Mouse (Mus musculus): ENCODE measurements at regions not wholly inside any gene's neighbourhood (a gene's known extent, or its start where the extent isn't known, plus 50 kb on each side); places are given as distances from the start of the nearest gene placed in this dataset.

- 18% methylated on average over 11 of the region's 11 CpGs for WGBS
- H3K4me2 ChIP-seq (ENCODE audit: low read depth, low read length), result peak overlapping the region; percentile 41
- ATAC-seq (ENCODE audit: low read depth), result peak; percentile 85
These were observed 134.6 kb upstream of the Cdkn2b start for GRCm38 (mm10) chr4:89445214-89446155.

DNA sequence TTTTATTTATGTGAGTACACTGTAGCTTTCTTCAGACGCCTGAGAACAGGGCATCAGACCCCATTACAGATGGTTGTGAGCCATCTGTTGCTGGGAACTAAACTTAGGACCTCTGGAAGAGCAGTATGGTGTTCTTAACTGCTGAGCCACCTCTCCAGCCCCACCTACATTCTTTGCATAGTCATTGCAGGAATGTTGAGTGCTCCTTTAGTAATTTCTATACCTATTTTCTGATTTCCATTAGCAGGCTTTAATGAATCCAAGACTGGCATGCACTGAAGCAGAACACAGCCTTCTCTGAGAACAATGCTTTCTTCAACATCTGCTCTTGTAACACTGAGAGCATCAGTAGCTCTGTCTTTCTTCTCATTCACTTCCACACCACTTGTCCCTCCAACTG, 131.7 kb upstream of the Cdkn2b start:
- Histone ChIP-seq H3K9me3 (ENCODE audit: control insufficient read depth, low read length) (no peaks in the 10 kb centered on the region), H3K4me2 (ENCODE audit: low read depth, low read length) (no peak overlapping the region), H3K27ac (ENCODE audit: low read length) (peak overlapping the region; percentile 34; the same call in 1 of the 2 replicates), H3K4me1 (replicated peaks; ENCODE audit: control insufficient read depth, insufficient read depth, low read length) (peaks cover 9% of the 10 kb centered on the region), H3K36me3 (ENCODE audit: control insufficient read depth, insufficient read depth, low read length) (no peaks in the 10 kb centered on the region), H3K4me3 (ENCODE audit: low read length) (no peak overlapping the region), H3K9ac (ENCODE audit: low read length) (no peak overlapping the region), H3K27me3 (ENCODE audit: control insufficient read depth, insufficient read depth, low read depth, low read length) (no peaks in the 10 kb centered on the region)
- 69% methylated on average over 1 of the region's 1 CpGs for WGBS
- no peak for ATAC-seq (ENCODE audit: low read depth)

More at GRCm38 (mm10) chr4:89445214-89446155, 134.6 kb upstream of the Cdkn2b start:
- H3K4me3 ChIP-seq (ENCODE audit: low read length), result no peak overlapping the region
- H3K4me1 ChIP-seq (replicated peaks; ENCODE audit: control insufficient read depth, insufficient read depth, low read length), result peaks cover 7% of the 10 kb centered on the region
- no peak overlapping the region; the same call in 1 of the 2 replicates for H3K9ac ChIP-seq (ENCODE audit: low read length)
- no peaks in the 10 kb centered on the region for H3K36me3 ChIP-seq (ENCODE audit: control insufficient read depth, insufficient read depth, low read length)
- no peaks in the 10 kb centered on the region for H3K27me3 ChIP-seq (ENCODE audit: control insufficient read depth, insufficient read depth, low read depth, low read length)
- no peaks in the 10 kb centered on the region for H3K9me3 ChIP-seq (ENCODE audit: control insufficient read depth, low read length)
- H3K27ac ChIP-seq (ENCODE audit: low read length), result peak overlapping the region; percentile 94

GRCm38 (mm10) chr4:89440821-89441220, 130.0 kb upstream of the Cdkn2b start:
- Histone ChIP-seq H3K4me2 (ENCODE audit: low read depth, low read length) (no peak overlapping the region), H3K4me3 (ENCODE audit: low read length) (no peak overlapping the region), H3K36me3 (ENCODE audit: control insufficient read depth, insufficient read depth, low read length) (no peaks in the 10 kb centered on the region), H3K4me1 (replicated peaks; ENCODE audit: control insufficient read depth, insufficient read depth, low read length) (peaks cover 6% of the 10 kb centered on the region), H3K27me3 (ENCODE audit: control insufficient read depth, insufficient read depth, low read depth, low read length) (no peaks in the 10 kb centered on the region), H3K9ac (ENCODE audit: low read length) (no peak overlapping the region), H3K27ac (ENCODE audit: low read length) (peak overlapping the region; percentile 73), H3K9me3 (ENCODE audit: control insufficient read depth, low read length) (no peaks in the 10 kb centered on the region)
- ATAC-seq (ENCODE audit: low read depth), result no peak
- 46% methylated on average over 3 of the region's 3 CpGs for WGBS

GRCm38 (mm10) chr4:89440326-89440725, 129.5 kb upstream of the Cdkn2b start:
- ATAC-seq (ENCODE audit: low read depth), result no peak
- no peaks in the 10 kb centered on the region for H3K36me3 ChIP-seq (ENCODE audit: control insufficient read depth, insufficient read depth, low read length)
- 53% methylated on average over 4 of the region's 4 CpGs for WGBS
- H3K4me3 ChIP-seq (ENCODE audit: low read length), result no peak overlapping the region
- no peaks in the 10 kb centered on the region for H3K9me3 ChIP-seq (ENCODE audit: control insufficient read depth, low read length)
- no peak overlapping the region for H3K4me2 ChIP-seq (ENCODE audit: low read depth, low read length)
- H3K27ac ChIP-seq (ENCODE audit: low read length), result peak overlapping the region; percentile 49
- H3K9ac ChIP-seq (ENCODE audit: low read length), result no peak overlapping the region
- H3K27me3 ChIP-seq (ENCODE audit: control insufficient read depth, insufficient read depth, low read depth, low read length), result no peaks in the 10 kb centered on the region
- H3K4me1 ChIP-seq (replicated peaks; ENCODE audit: control insufficient read depth, insufficient read depth, low read length), result peaks cover 4% of the 10 kb centered on the region

DNA sequence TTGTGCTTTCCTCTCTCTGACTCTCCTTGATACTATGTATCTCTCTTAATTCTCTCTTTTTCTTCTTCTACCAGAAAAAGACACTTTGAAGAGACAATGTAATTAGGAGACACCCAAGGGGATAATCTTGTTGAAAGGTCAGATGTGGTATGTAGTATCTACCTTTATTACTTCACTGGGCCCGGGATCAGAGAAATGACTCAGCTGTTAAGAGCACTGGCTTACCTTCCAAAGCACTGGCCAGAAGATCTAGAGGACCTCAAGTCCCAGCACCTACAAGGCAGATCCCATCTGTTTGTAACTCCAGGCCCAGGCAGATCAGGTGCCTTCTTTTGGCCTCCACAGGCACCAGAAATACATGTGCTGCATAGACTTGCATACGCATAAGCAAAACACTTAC, 127.8 kb upstream of the Cdkn2b start:
- no peaks in the 10 kb centered on the region for H3K27me3 ChIP-seq (ENCODE audit: control insufficient read depth, insufficient read depth, low read depth, low read length)
- ATAC-seq (ENCODE audit: low read depth), result no peak
- H3K4me3 ChIP-seq (ENCODE audit: low read length), result no peak overlapping the region
- H3K27ac ChIP-seq (ENCODE audit: low read length), result no peak overlapping the region
- H3K36me3 ChIP-seq (ENCODE audit: control insufficient read depth, insufficient read depth, low read length), result no peaks in the 10 kb centered on the region
- 0 out of 2 replicates have a peak, but pooled peaks cover 2% of the 10 kb centered on the region for H3K4me1 ChIP-seq (replicated peaks; ENCODE audit: control insufficient read depth, insufficient read depth, low read length)
- no peaks in the 10 kb centered on the region for H3K9me3 ChIP-seq (ENCODE audit: control insufficient read depth, low read length)
- 89% methylated on average over 2 of the region's 2 CpGs for WGBS
- H3K9ac ChIP-seq (ENCODE audit: low read length), result no peak overlapping the region
- H3K4me2 ChIP-seq (ENCODE audit: low read depth, low read length), result no peak overlapping the region

GRCm38 (mm10) chr4:89436764-89437163, 125.9 kb upstream of the Cdkn2b start:
- no peaks in the 10 kb centered on the region for H3K36me3 ChIP-seq (ENCODE audit: control insufficient read depth, insufficient read depth, low read length)
- H3K4me3 ChIP-seq (ENCODE audit: low read length), result no peak overlapping the region
- ATAC-seq (ENCODE audit: low read depth), result no peak
- H3K9ac ChIP-seq (ENCODE audit: low read length), result no peak overlapping the region
- H3K27ac ChIP-seq (ENCODE audit: low read length), result no peak overlapping the region
- 0 out of 2 replicates have a peak, but pooled peaks cover 2% of the 10 kb centered on the region for H3K4me1 ChIP-seq (replicated peaks; ENCODE audit: control insufficient read depth, insufficient read depth, low read length)
- WGBS, result 73% methylated on average over 3 of the region's 3 CpGs
- no peaks in the 10 kb centered on the region for H3K27me3 ChIP-seq (ENCODE audit: control insufficient read depth, insufficient read depth, low read depth, low read length)
- H3K4me2 ChIP-seq (ENCODE audit: low read depth, low read length), result no peak overlapping the region
- no peaks in the 10 kb centered on the region for H3K9me3 ChIP-seq (ENCODE audit: control insufficient read depth, low read length)

DNA sequence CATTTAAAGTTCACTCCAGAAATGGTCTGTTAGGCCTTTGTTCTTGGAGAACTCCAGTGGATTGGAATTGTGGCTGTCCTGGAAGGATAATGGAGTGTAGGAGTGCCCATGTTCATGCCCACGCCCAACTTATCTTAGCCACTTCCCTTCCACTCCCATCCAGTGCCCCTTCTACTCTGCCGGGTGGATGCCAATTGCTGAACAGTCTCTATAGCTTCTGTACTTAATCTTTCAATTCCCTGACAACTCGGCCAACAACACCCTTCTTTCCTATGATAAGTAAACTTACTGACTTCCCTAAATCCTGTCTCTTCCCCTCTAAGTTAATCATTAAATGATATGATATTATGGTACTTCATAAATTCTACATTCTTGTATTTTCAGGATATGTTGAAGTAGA, 123.3 kb upstream of the Cdkn2b start:
- no peaks in the 10 kb centered on the region for H3K9me3 ChIP-seq (ENCODE audit: control insufficient read depth, low read length)
- WGBS, result 44% methylated on average over 3 of the region's 3 CpGs
- no peak for ATAC-seq (ENCODE audit: low read depth)

DNA sequence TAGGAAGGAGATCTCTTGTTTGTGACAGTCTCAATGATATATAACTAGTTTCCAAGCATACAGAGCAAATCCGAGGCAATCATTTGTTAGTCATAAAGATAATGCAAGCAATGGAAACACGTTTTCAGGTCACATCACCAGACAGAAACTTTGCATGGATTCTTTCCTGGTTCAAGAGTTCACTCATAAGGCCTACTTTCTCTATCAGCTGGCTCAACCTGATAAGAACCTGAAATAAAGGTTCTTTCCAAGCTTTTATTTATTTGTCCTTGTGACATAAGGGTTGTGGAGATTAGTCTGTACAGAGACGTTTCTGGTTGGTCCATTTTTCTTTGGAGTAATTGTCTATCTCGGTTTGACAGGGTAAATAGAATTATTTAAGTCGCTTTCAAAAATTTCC, 122.7 kb upstream of the Cdkn2b start:
- H3K9me3 ChIP-seq (ENCODE audit: control insufficient read depth, low read length), result no peaks in the 10 kb centered on the region
- 45% methylated on average over 5 of the region's 5 CpGs for WGBS
- ATAC-seq (ENCODE audit: low read depth), result no peak
- H3K4me1 ChIP-seq (replicated peaks; ENCODE audit: control insufficient read depth, insufficient read depth, low read length), result peaks cover under 1% of the 10 kb centered on the region; the same call in 1 of the 2 replicates
- no peak overlapping the region for H3K4me2 ChIP-seq (ENCODE audit: low read depth, low read length)
- H3K4me3 ChIP-seq (ENCODE audit: low read length), result no peak overlapping the region
- no peak overlapping the region for H3K9ac ChIP-seq (ENCODE audit: low read length)
- H3K27me3 ChIP-seq (ENCODE audit: control insufficient read depth, insufficient read depth, low read depth, low read length), result no peaks in the 10 kb centered on the region
- H3K27ac ChIP-seq (ENCODE audit: low read length), result no peak overlapping the region
- H3K36me3 ChIP-seq (ENCODE audit: control insufficient read depth, insufficient read depth, low read length), result no peaks in the 10 kb centered on the region

More for the DNA sequence above, 123.3 kb upstream of the Cdkn2b start:
- H3K4me1 ChIP-seq (replicated peaks; ENCODE audit: control insufficient read depth, insufficient read depth, low read length), result no peaks in the 10 kb centered on the region
- no peak overlapping the region for H3K4me3 ChIP-seq (ENCODE audit: low read length)
- no peak overlapping the region for H3K27ac ChIP-seq (ENCODE audit: low read length)
- no peak overlapping the region for H3K4me2 ChIP-seq (ENCODE audit: low read depth, low read length)
- H3K36me3 ChIP-seq (ENCODE audit: control insufficient read depth, insufficient read depth, low read length), result no peaks in the 10 kb centered on the region
- H3K27me3 ChIP-seq (ENCODE audit: control insufficient read depth, insufficient read depth, low read depth, low read length), result no peaks in the 10 kb centered on the region
- no peak overlapping the region for H3K9ac ChIP-seq (ENCODE audit: low read length)

GRCm38 (mm10) chr4:89431520-89431919, 120.7 kb upstream of the Cdkn2b start:
- Histone ChIP-seq H3K36me3 (ENCODE audit: control insufficient read depth, insufficient read depth, low read length) (no peaks in the 10 kb centered on the region), H3K4me3 (ENCODE audit: low read length) (no peak overlapping the region), H3K27ac (ENCODE audit: low read length) (no peak overlapping the region), H3K9me3 (ENCODE audit: control insufficient read depth, low read length) (no peaks in the 10 kb centered on the region), H3K27me3 (ENCODE audit: control insufficient read depth, insufficient read depth, low read depth, low read length) (no peaks in the 10 kb centered on the region), H3K4me1 (replicated peaks; ENCODE audit: control insufficient read depth, insufficient read depth, low read length) (peaks cover 5% of the 10 kb centered on the region; the same call in 1 of the 2 replicates), H3K9ac (ENCODE audit: low read length) (no peak overlapping the region), H3K4me2 (ENCODE audit: low read depth, low read length) (no peak overlapping the region)
- no peak for ATAC-seq (ENCODE audit: low read depth)
- WGBS, result 45% methylated on average over 6 of the region's 6 CpGs
